Mouse (Mus musculus) MEL (cell line): ENCODE measurements around the gene Spata32. TPM values are rescaled to one million over a fixed set of nuclear protein-coding genes. Genes with fewer than 3 reads are reported as not detected.

Experiments used
- DNase-seq: peaks from one replicate; pipeline ENCODE4 v3.0.0; 2011; ENCODE audit warnings: low read depth, low spot score
- H3K27ac ChIP-seq: 2 replicates; pipeline ENCODE4 v1.5.1; 2012; ENCODE audit warnings: low read depth, mild to moderate bottlenecking, control low read depth, low read length, moderate library complexity; ENCODE audit not compliant: control insufficient read depth
- H3K27me3 ChIP-seq, 2 experiments: fragments of 150-350 bp in 1 of 2; sonication (generic) in 1 of 2; 2 replicates each; pipeline ENCODE4 v1.6.1; 2012; ENCODE audit warnings: low read length in 2 of 2, mild to moderate bottlenecking in 2 of 2, improper control_type of control experiment in 1 of 2, moderate library complexity in 1 of 2; ENCODE audit not compliant: insufficient read depth in 2 of 2, control insufficient read depth in 1 of 2
- H3K36me3 ChIP-seq, 2 experiments: 2 replicates each; pipeline ENCODE4 v1.6.1; 2012 to 2014; ENCODE audit warnings: low read length in 2 of 2, improper control_type of control experiment in 1 of 2, inconsistent platforms in 1 of 2, mild to moderate bottlenecking in 1 of 2; ENCODE audit not compliant: insufficient read depth in 2 of 2, control insufficient read depth in 1 of 2
- H3K4me1 ChIP-seq, 2 experiments: fragments of 150-350 bp in 1 of 2; sonication (generic) in 1 of 2; 2 replicates each; pipeline ENCODE4 v1.6.1; 2012; ENCODE audit warnings: low read length in 2 of 2, improper control_type of control experiment in 1 of 2, mild to moderate bottlenecking in 1 of 2; ENCODE audit not compliant: insufficient read depth in 2 of 2, control insufficient read depth in 1 of 2
- H3K4me3 ChIP-seq, 2 experiments: fragments of 150-350 bp in 1 of 2; sonication (generic) in 1 of 2; 2 replicates each; pipeline ENCODE4 v1.5.1; 2012; ENCODE audit warnings: low read depth in 2 of 2, low read length in 2 of 2, mild to moderate bottlenecking in 2 of 2, moderate library complexity in 2 of 2, control low read depth in 1 of 2, improper control_type of control experiment in 1 of 2; ENCODE audit not compliant: control insufficient read depth in 1 of 2, insufficient read depth in 1 of 2
- H3K79me2 ChIP-seq: 2 replicates; pipeline ENCODE4 v1.6.1; 2012; ENCODE audit warnings: mild to moderate bottlenecking, low read length, moderate library complexity; ENCODE audit not compliant: control insufficient read depth, poor library complexity, insufficient read depth
- H3K9ac ChIP-seq: 2 replicates; pipeline ENCODE4 v1.6.1; 2012; ENCODE audit warnings: low read depth, mild to moderate bottlenecking, control low read depth, low read length, moderate library complexity; ENCODE audit not compliant: control insufficient read depth, poor library complexity, severe bottlenecking
- H3K9me3 ChIP-seq: fragments of 150-350 bp; sonication (generic); replicated peaks from 2 replicates; pipeline ENCODE4 v1.6.1; 2012; ENCODE audit warnings: mild to moderate bottlenecking, low read length, improper control_type of control experiment, moderate library complexity; ENCODE audit not compliant: insufficient read depth
- BHLHE40 ChIP-seq: IDR thresholded peaks from 2 replicates; pipeline ENCODE4 v1.6.1; 2012; ENCODE audit warnings: low read depth, mild to moderate bottlenecking, inconsistent platforms, low read length, improper control_type of control experiment, borderline replicate concordance
- CHD1 ChIP-seq: IDR thresholded peaks from 2 replicates; pipeline ENCODE4 v1.6.1; 2012; ENCODE audit warnings: low read depth, mild to moderate bottlenecking, inconsistent platforms, low read length, improper control_type of control experiment
- CTCF ChIP-seq, 3 experiments: IDR thresholded peaks in 2 of 3; conservative IDR thresholded peaks in 1 of 3; 2 replicates each; pipeline ENCODE4 v1.5.1; 2011 to 2012; ENCODE audit warnings: low read length in 3 of 3, low read depth in 2 of 3, mild to moderate bottlenecking in 2 of 3, improper control_type of control experiment in 1 of 3, inconsistent platforms in 1 of 3, mixed read lengths in 1 of 3, moderate library complexity in 1 of 3; ENCODE audit not compliant: control insufficient read depth in 1 of 3, insufficient read depth in 1 of 3, poor library complexity in 1 of 3, severe bottlenecking in 1 of 3
- E2F4 ChIP-seq: IDR thresholded peaks from 2 replicates; pipeline ENCODE4 v1.6.1; 2011; ENCODE audit warnings: low read depth, low read length, improper control_type of control experiment, borderline replicate concordance
- GATA1 ChIP-seq: IDR thresholded peaks from 2 replicates; pipeline ENCODE4 v1.6.1; 2011; ENCODE audit warnings: low read depth, low read length, improper control_type of control experiment
- HCFC1 ChIP-seq: IDR thresholded peaks from 2 replicates; pipeline ENCODE4 v1.6.1; 2012; ENCODE audit warnings: low read depth, mild to moderate bottlenecking, inconsistent platforms, low read length, improper control_type of control experiment, moderate library complexity
- JUND ChIP-seq: IDR thresholded peaks from 2 replicates; pipeline ENCODE4 v1.6.1; 2011; ENCODE audit warnings: low read depth, mild to moderate bottlenecking, improper control_type of control experiment, low read length
- MAFK ChIP-seq: IDR thresholded peaks from 2 replicates; pipeline ENCODE4 v1.6.1; 2011; ENCODE audit warnings: low read depth, mild to moderate bottlenecking, low read length, improper control_type of control experiment, borderline replicate concordance
- MAX ChIP-seq: IDR thresholded peaks from 2 replicates; pipeline ENCODE4 v1.6.1; 2011; ENCODE audit warnings: low read length, improper control_type of control experiment
- MXI1 ChIP-seq: IDR thresholded peaks from 2 replicates; pipeline ENCODE4 v1.6.1; 2011; ENCODE audit warnings: mild to moderate bottlenecking, low read depth, low read length, improper control_type of control experiment
- MYB ChIP-seq: IDR thresholded peaks from 2 replicates; pipeline ENCODE4 v1.6.1; 2011; ENCODE audit warnings: mild to moderate bottlenecking, low read depth, low read length, improper control_type of control experiment
- NELFE ChIP-seq: IDR thresholded peaks from 2 replicates; pipeline ENCODE4 v1.6.1; 2011; ENCODE audit warnings: low read depth, low read length, improper control_type of control experiment
- NRF1 ChIP-seq: IDR thresholded peaks from 2 replicates; pipeline ENCODE4 v1.6.1; 2014; ENCODE audit warnings: low read depth, mild to moderate bottlenecking, inconsistent platforms, low read length, improper control_type of control experiment, moderate library complexity; ENCODE audit not compliant: poor library complexity, insufficient read depth, severe bottlenecking
- POLR2A ChIP-seq, 2 experiments: IDR thresholded peaks; 2 replicates each; pipeline ENCODE4 v1.6.1; 2011 to 2012; ENCODE audit warnings: low read length in 2 of 2, mild to moderate bottlenecking in 2 of 2, control low read depth in 1 of 2, improper control_type of control experiment in 1 of 2, low read depth in 1 of 2, moderate library complexity in 1 of 2; ENCODE audit not compliant: control insufficient read depth in 1 of 2, insufficient read depth in 1 of 2, poor library complexity in 1 of 2
- SIN3A ChIP-seq: IDR thresholded peaks from 2 replicates; pipeline ENCODE4 v1.6.1; 2012; ENCODE audit warnings: low read length, improper control_type of control experiment, inconsistent platforms
- SMC3 ChIP-seq: IDR thresholded peaks from 2 replicates; pipeline ENCODE4 v1.6.1; 2011; ENCODE audit warnings: low read depth, low read length, improper control_type of control experiment
- TBP ChIP-seq: IDR thresholded peaks from 2 replicates; pipeline ENCODE4 v1.8.0; 2011; ENCODE audit warnings: low read depth, low read length, improper control_type of control experiment
- TCF12 ChIP-seq: IDR thresholded peaks from 2 replicates; pipeline ENCODE4 v1.6.1; 2014; ENCODE audit warnings: low read depth, mild to moderate bottlenecking, inconsistent platforms, low read length, improper control_type of control experiment, moderate library complexity
- USF1 ChIP-seq: IDR thresholded peaks from 2 replicates; pipeline ENCODE4 v1.6.1; 2014; ENCODE audit warnings: low read depth, mild to moderate bottlenecking, inconsistent platforms, low read length, improper control_type of control experiment, moderate library complexity
- ZKSCAN1 ChIP-seq: IDR thresholded peaks from 2 replicates; pipeline ENCODE4 v1.6.1; 2012; ENCODE audit warnings: low read depth, mild to moderate bottlenecking, inconsistent platforms, low read length, improper control_type of control experiment, moderate library complexity
- ZMIZ1 ChIP-seq: IDR thresholded peaks from 2 replicates; pipeline ENCODE4 v1.6.1; 2012; ENCODE audit warnings: low read depth, mild to moderate bottlenecking, inconsistent platforms, low read length, improper control_type of control experiment, moderate library complexity
- polyA plus RNA-seq, 2 experiments: library from polyadenylated mRNA; stranded (reverse) in 1 of 2; unstranded in 1 of 2; fragments of >175 nt in 1 of 2; fragments of >200 nt in 1 of 2; gene quantifications; 2 replicates each; pipeline versions ENCODE4 v1.2.1 to v1.2.4; 2012; ENCODE audit warnings: low replicate concordance in 2 of 2, low read depth in 1 of 2; ENCODE audit not compliant: insufficient read length in 2 of 2, insufficient read depth in 1 of 2, missing spikeins in 1 of 2
- total RNA-seq: library from RNA; depleted of rRNA; stranded (reverse); fragments of 300-350 nt; gene quantifications from 2 replicates; pipeline ENCODE4 v1.2.3, GENCODE M21; 2012

Spata32 gene
- total and polyA plus RNA-seq, 3 experiments = not detected

DNA sequence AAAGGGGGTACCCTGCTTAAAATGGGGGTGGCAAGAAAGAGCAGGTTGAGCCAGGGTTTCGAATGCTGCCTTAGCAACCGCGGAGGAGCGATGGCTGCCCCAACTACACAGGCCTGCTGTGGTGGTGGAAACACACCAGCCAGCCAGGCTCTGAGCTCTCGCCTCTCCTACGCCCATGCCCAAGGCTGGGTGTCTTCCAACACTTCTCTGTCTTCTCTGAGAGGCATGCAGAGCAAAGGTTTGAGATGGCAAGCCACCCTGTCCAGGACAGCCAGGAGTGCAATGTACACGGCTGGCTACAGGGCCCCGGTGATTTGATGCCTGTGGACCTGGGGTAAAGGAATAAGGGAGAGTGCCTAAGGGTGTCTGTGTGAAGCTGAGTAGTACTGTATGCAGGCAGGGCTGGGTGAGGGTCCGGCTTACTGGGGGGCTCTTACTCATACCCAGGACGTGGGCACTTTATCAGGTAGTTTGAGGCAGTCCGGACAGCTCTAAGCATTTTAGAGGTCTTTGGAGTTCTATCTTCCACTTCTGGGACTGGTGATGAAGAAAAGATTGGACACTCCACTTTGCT lies 44.4 kb downstream of the Spata32 start:
- Histone ChIP-seq H3K4me1 (peaks cover 7 to 31% of the 10 kb centered on the region in 2 experiments; a peak in 3 of 4 replicates), H3K9ac (no peak overlapping the region), H3K9me3 (no peaks in the 10 kb centered on the region), H3K79me2 (no peaks in the 10 kb centered on the region; the same call in 1 of the 2 replicates), H3K27ac (peak overlapping the region; percentile 74), H3K36me3 (peaks cover 0 to 16% of the 10 kb centered on the region in 2 experiments; a peak in 2 of 4 replicates), H3K4me3 (no peak overlapping the region)
- no peak for TF ChIP-seq MAX
- no peak for TF ChIP-seq NELFE
- no peak for TF ChIP-seq NRF1
- TF ChIP-seq SIN3A = no peak
- TF ChIP-seq MXI1 = no peak
- TF ChIP-seq TBP = no peak
- TF ChIP-seq USF1 = no peak
- TF ChIP-seq BHLHE40 = no peak
- TF ChIP-seq HCFC1 = no peak
- TF ChIP-seq TCF12 = no peak
- TF ChIP-seq SMC3 = no peak
- TF ChIP-seq POLR2A (IDR thresholded peaks at IDR 0.05; ENCODE audit: control insufficient read depth in 1 of 2, insufficient read depth in 1 of 2, low read depth in 1 of 2, low read length in 2 of 2, poor library complexity in 1 of 2) = no peak
- TF ChIP-seq MAFK = no peak
- no peak for TF ChIP-seq CHD1
- no peak for TF ChIP-seq ZMIZ1
- TF ChIP-seq E2F4 = no peak
- TF ChIP-seq ZKSCAN1 = no peak
- TF ChIP-seq, all 39 proteins: peak for 0
- no peak for DNase-seq
- peaks cover 3 to 12% of the 10 kb centered on the region in 2 experiments; a peak in 3 of 4 replicates for H3K27me3 ChIP-seq

- Histone ChIP-seq H3K9ac (no peak overlapping the region), H3K9me3 (no peaks in the 10 kb centered on the region), H3K4me3 (no peak overlapping the region), H3K4me1 (peaks cover 7 to 30% of the 10 kb centered on the region in 2 experiments; a peak in 3 of 4 replicates), H3K36me3 (peaks cover 0 to 16% of the 10 kb centered on the region in 2 experiments; a peak in 2 of 4 replicates), H3K27me3 (peaks cover 3 to 12% of the 10 kb centered on the region in 2 experiments; a peak in 3 of 4 replicates), H3K79me2 (no peaks in the 10 kb centered on the region; the same call in 1 of the 2 replicates)
- no peak for DNase-seq
- no peak for TF ChIP-seq GATA1
- peak; percentile 58 for TF ChIP-seq USF1
- TF ChIP-seq MYB = no peak
- no peak for TF ChIP-seq CTCF (IDR thresholded peaks at IDR 0.05 in 2 of 3, conservative IDR thresholded peaks at IDR 0.05 in 1 of 3; ENCODE audit: control insufficient read depth in 1 of 3, insufficient read depth in 1 of 3, low read depth in 2 of 3, low read length in 3 of 3, poor library complexity in 1 of 3, severe bottlenecking in 1 of 3)
- TF ChIP-seq JUND = no peak
- TF ChIP-seq MXI1 = 0 out of 2 replicates have a peak, but pooled peaks have one; percentile 22
- TF ChIP-seq, all 39 proteins: peak for 2
- H3K27ac ChIP-seq = peak overlapping the region; percentile 74; the same call in 1 of the 2 replicates
Measured at GRCm38 (mm10) chr11:103173041-103173770, 45.0 kb downstream of the Spata32 start.
